Mouse (Mus musculus): ENCODE data around the gene Cacna2d3. TPM values are rescaled to one million over a fixed set of nuclear protein-coding genes. Genes with fewer than 3 reads are reported as not detected.
A peak's percentile ranks its signal among the peaks of the same experiment; 100 is the strongest.

The Cacna2d3 gene
- polyA plus RNA-seq, 1 experiment from 2014 or later: 38.5 TPM

- no peaks in the 10 kb centered on the region for H3K36me3 ChIP-seq (ENCODE audit: control insufficient read depth, insufficient read depth, low read length)
- H3K9ac ChIP-seq (replicated peaks; ENCODE audit: low read length): no peak overlapping the region
- no peaks in the 10 kb centered on the region for H3K4me1 ChIP-seq (ENCODE audit: control insufficient read depth, insufficient read depth, low read length)
- no peaks in the 10 kb centered on the region for H3K9me3 ChIP-seq (ENCODE audit: control insufficient read depth, low read length)
- no peaks in the 10 kb centered on the region for H3K27me3 ChIP-seq (ENCODE audit: control insufficient read depth, insufficient read depth, low read length)
- 77% methylated on average over 5 of the region's 5 CpGs for WGBS
- no peak for DNase-seq
- ATAC-seq (ENCODE audit: low FRiP score, low TSS enrichment): no peak
- no peak overlapping the region for H3K27ac ChIP-seq (replicated peaks; ENCODE audit: low read depth, low read length)
- no peak overlapping the region for H3K4me2 ChIP-seq (ENCODE audit: low read length)
- no peak overlapping the region for H3K4me3 ChIP-seq (replicated peaks; ENCODE audit: low read depth, low read length)
These were observed 397.3 kb downstream of the Cacna2d3 start for GRCm38 (mm10) chr14:29324430-29324782.

- Histone ChIP-seq H3K9me3 (ENCODE audit: control insufficient read depth, low read length) (no peaks in the 10 kb centered on the region), H3K36me3 (ENCODE audit: control insufficient read depth, insufficient read depth, low read length) (no peaks in the 10 kb centered on the region), H3K27ac (replicated peaks; ENCODE audit: low read depth, low read length) (no peak overlapping the region), H3K9ac (replicated peaks; ENCODE audit: low read length) (no peak overlapping the region), H3K4me3 (replicated peaks; ENCODE audit: low read depth, low read length) (no peak overlapping the region), H3K4me1 (ENCODE audit: control insufficient read depth, insufficient read depth, low read length) (no peaks in the 10 kb centered on the region), H3K4me2 (ENCODE audit: low read length) (no peak overlapping the region), H3K27me3 (ENCODE audit: control insufficient read depth, insufficient read depth, low read length) (no peaks in the 10 kb centered on the region)
- ATAC-seq (ENCODE audit: low FRiP score, low TSS enrichment): no peak
- DNase-seq: no peak
- WGBS: 86% methylated on average over 9 of the region's 9 CpGs
These were observed 397.8 kb downstream of the Cacna2d3 start for GRCm38 (mm10) chr14:29323718-29324429.

- no peaks in the 10 kb centered on the region for H3K36me3 ChIP-seq (ENCODE audit: control insufficient read depth, insufficient read depth, low read length)
- no peak overlapping the region for H3K4me3 ChIP-seq (replicated peaks; ENCODE audit: low read depth, low read length)
- ATAC-seq (ENCODE audit: low FRiP score, low TSS enrichment): no peak
- H3K27ac ChIP-seq (replicated peaks; ENCODE audit: low read depth, low read length): no peak overlapping the region
- no peaks in the 10 kb centered on the region for H3K4me1 ChIP-seq (ENCODE audit: control insufficient read depth, insufficient read depth, low read length)
- no peaks in the 10 kb centered on the region for H3K9me3 ChIP-seq (ENCODE audit: control insufficient read depth, low read length)
- no peak overlapping the region for H3K4me2 ChIP-seq (ENCODE audit: low read length)
- H3K9ac ChIP-seq (replicated peaks; ENCODE audit: low read length): no peak overlapping the region
- H3K27me3 ChIP-seq (ENCODE audit: control insufficient read depth, insufficient read depth, low read length): no peaks in the 10 kb centered on the region
- no peak for DNase-seq
- WGBS: 83% methylated on average over 2 of the region's 2 CpGs
These were observed 408.2 kb downstream of the Cacna2d3 start for GRCm38 (mm10) chr14:29313431-29313830.

- no peak overlapping the region for H3K9ac ChIP-seq (replicated peaks; ENCODE audit: low read length)
- DNase-seq: peak; percentile 67
- no peaks in the 10 kb centered on the region for H3K9me3 ChIP-seq (ENCODE audit: control insufficient read depth, low read length)
- H3K4me3 ChIP-seq (replicated peaks; ENCODE audit: low read depth, low read length): no peak overlapping the region
- ATAC-seq (ENCODE audit: low FRiP score, low TSS enrichment): no peak; the same call in 1 of the 2 replicates
- no peak overlapping the region for H3K4me2 ChIP-seq (ENCODE audit: low read length)
- WGBS: 70% methylated on average over 9 of the region's 9 CpGs
- H3K27me3 ChIP-seq (ENCODE audit: control insufficient read depth, insufficient read depth, low read length): no peaks in the 10 kb centered on the region
- no peaks in the 10 kb centered on the region for H3K4me1 ChIP-seq (ENCODE audit: control insufficient read depth, insufficient read depth, low read length)
- H3K27ac ChIP-seq (replicated peaks; ENCODE audit: low read depth, low read length): no peak overlapping the region
- H3K36me3 ChIP-seq (ENCODE audit: control insufficient read depth, insufficient read depth, low read length): no peaks in the 10 kb centered on the region
These were observed 416.0 kb downstream of the Cacna2d3 start for GRCm38 (mm10) chr14:29305623-29306022.

- no peaks in the 10 kb centered on the region for H3K9me3 ChIP-seq (ENCODE audit: control insufficient read depth, low read length)
- WGBS: 81% methylated on average over 2 of the region's 2 CpGs
- ATAC-seq (ENCODE audit: low FRiP score, low TSS enrichment) (no peak), DNase-seq (no peak)
- no peak overlapping the region for H3K4me2 ChIP-seq (ENCODE audit: low read length)
- H3K4me3 ChIP-seq (replicated peaks; ENCODE audit: low read depth, low read length): no peak overlapping the region
- H3K36me3 ChIP-seq (ENCODE audit: control insufficient read depth, insufficient read depth, low read length): no peaks in the 10 kb centered on the region
- no peak overlapping the region for H3K9ac ChIP-seq (replicated peaks; ENCODE audit: low read length)
- no peaks in the 10 kb centered on the region for H3K27me3 ChIP-seq (ENCODE audit: control insufficient read depth, insufficient read depth, low read length)
- no peak overlapping the region for H3K27ac ChIP-seq (replicated peaks; ENCODE audit: low read depth, low read length)
- no peaks in the 10 kb centered on the region for H3K4me1 ChIP-seq (ENCODE audit: control insufficient read depth, insufficient read depth, low read length)
These were observed 425.4 kb downstream of the Cacna2d3 start for GRCm38 (mm10) chr14:29296185-29296754.

GRCm38 (mm10) chr14:29278901-29279300 is 442.8 kb downstream of the Cacna2d3 start:
- Histone ChIP-seq H3K4me3 (replicated peaks; ENCODE audit: low read depth, low read length) (no peak overlapping the region), H3K4me1 (ENCODE audit: control insufficient read depth, insufficient read depth, low read length) (no peaks in the 10 kb centered on the region), H3K27me3 (ENCODE audit: control insufficient read depth, insufficient read depth, low read length) (no peaks in the 10 kb centered on the region), H3K27ac (replicated peaks; ENCODE audit: low read depth, low read length) (no peak overlapping the region), H3K36me3 (ENCODE audit: control insufficient read depth, insufficient read depth, low read length) (no peaks in the 10 kb centered on the region), H3K4me2 (ENCODE audit: low read length) (no peak overlapping the region), H3K9ac (replicated peaks; ENCODE audit: low read length) (no peak overlapping the region), H3K9me3 (ENCODE audit: control insufficient read depth, low read length) (no peaks in the 10 kb centered on the region)
- no peak for ATAC-seq (ENCODE audit: low FRiP score, low TSS enrichment)
- WGBS: 84% methylated on average over 1 of the region's 1 CpGs
- no peak for DNase-seq

- Histone ChIP-seq H3K9ac (replicated peaks; ENCODE audit: low read length) (no peak overlapping the region), H3K4me2 (ENCODE audit: low read length) (no peak overlapping the region), H3K36me3 (ENCODE audit: control insufficient read depth, insufficient read depth, low read length) (no peaks in the 10 kb centered on the region), H3K4me3 (replicated peaks; ENCODE audit: low read depth, low read length) (no peak overlapping the region), H3K27me3 (ENCODE audit: control insufficient read depth, insufficient read depth, low read length) (no peaks in the 10 kb centered on the region), H3K4me1 (ENCODE audit: control insufficient read depth, insufficient read depth, low read length) (no peaks in the 10 kb centered on the region), H3K9me3 (ENCODE audit: control insufficient read depth, low read length) (no peaks in the 10 kb centered on the region), H3K27ac (replicated peaks; ENCODE audit: low read depth, low read length) (no peak overlapping the region)
- 96% methylated on average over 2 of the region's 2 CpGs for WGBS
- ATAC-seq (ENCODE audit: low FRiP score, low TSS enrichment): no peak
- DNase-seq: no peak
These were observed 443.3 kb downstream of the Cacna2d3 start for GRCm38 (mm10) chr14:29278401-29278800.

- no peak overlapping the region for H3K9ac ChIP-seq (replicated peaks; ENCODE audit: low read length)
- no peak overlapping the region for H3K4me3 ChIP-seq (replicated peaks; ENCODE audit: low read depth, low read length)
- ATAC-seq (ENCODE audit: low FRiP score, low TSS enrichment) (no peak), DNase-seq (no peak)
- no peaks in the 10 kb centered on the region for H3K27me3 ChIP-seq (ENCODE audit: control insufficient read depth, insufficient read depth, low read length)
- H3K36me3 ChIP-seq (ENCODE audit: control insufficient read depth, insufficient read depth, low read length): no peaks in the 10 kb centered on the region
- no peak overlapping the region for H3K4me2 ChIP-seq (ENCODE audit: low read length)
- H3K27ac ChIP-seq (replicated peaks; ENCODE audit: low read depth, low read length): no peak overlapping the region
- no peaks in the 10 kb centered on the region for H3K4me1 ChIP-seq (ENCODE audit: control insufficient read depth, insufficient read depth, low read length)
- H3K9me3 ChIP-seq (ENCODE audit: control insufficient read depth, low read length): no peaks in the 10 kb centered on the region
- 62% methylated on average over 2 of the region's 2 CpGs for WGBS
These were observed 444.0 kb downstream of the Cacna2d3 start for GRCm38 (mm10) chr14:29277701-29278100.

GRCm38 (mm10) chr14:29273890-29274289 is 447.8 kb downstream of the Cacna2d3 start:
- ATAC-seq (ENCODE audit: low FRiP score, low TSS enrichment): no peak
- Histone ChIP-seq H3K36me3 (ENCODE audit: control insufficient read depth, insufficient read depth, low read length) (no peaks in the 10 kb centered on the region), H3K4me1 (ENCODE audit: control insufficient read depth, insufficient read depth, low read length) (no peaks in the 10 kb centered on the region), H3K27ac (replicated peaks; ENCODE audit: low read depth, low read length) (no peak overlapping the region), H3K9me3 (ENCODE audit: control insufficient read depth, low read length) (no peaks in the 10 kb centered on the region), H3K4me2 (ENCODE audit: low read length) (no peak overlapping the region), H3K9ac (replicated peaks; ENCODE audit: low read length) (no peak overlapping the region), H3K27me3 (ENCODE audit: control insufficient read depth, insufficient read depth, low read length) (no peaks in the 10 kb centered on the region), H3K4me3 (replicated peaks; ENCODE audit: low read depth, low read length) (no peak overlapping the region)
- no peak for DNase-seq

Data from midbrain, embryonic 14.5 days (tissue).